Mouse (Mus musculus) forebrain, embryonic 11.5 days (tissue): ENCODE measurements at regions not wholly inside any gene's neighbourhood (a gene's known extent, or its start where the extent isn't known, plus 50 kb on each side); places are given as distances from the start of the nearest gene placed in this dataset.
A peak's percentile ranks its signal among the peaks of the same experiment; 100 is the strongest.

Source experiments
- ATAC-seq: fragments of 200-750 bp; cut with Nextera tagmentation; replicated peaks from 2 replicates; pipeline ENCODE4 v1.8.0; 2017; ENCODE audit warnings: moderate TSS enrichment; ENCODE audit not compliant: low FRiP score
- DNase-seq: peaks from one replicate; pipeline ENCODE4 v3.0.0-alpha.2; 2017; ENCODE audit warnings: low spot score
- H3K27ac ChIP-seq: fragments of 300-500 bp; sonication (generic); 2 replicates; pipeline ENCODE4 v1.5.1; 2014; ENCODE audit warnings: low read depth, low read length
- H3K27me3 ChIP-seq: fragments of 300-500 bp; sonication (generic); 2 replicates; pipeline ENCODE4 v1.6.1; 2014; ENCODE audit warnings: mild to moderate bottlenecking, low read length, mixed read lengths; ENCODE audit not compliant: control insufficient read depth, insufficient read depth
- H3K36me3 ChIP-seq: fragments of 300-500 bp; sonication (generic); 2 replicates; pipeline ENCODE4 v1.6.1; 2014; ENCODE audit warnings: mild to moderate bottlenecking, low read length, moderate library complexity, mixed read lengths; ENCODE audit not compliant: control insufficient read depth, insufficient read depth
- H3K4me1 ChIP-seq: fragments of 300-500 bp; sonication (generic); replicated peaks from 2 replicates; pipeline ENCODE4 v1.6.1; 2014; ENCODE audit warnings: low read length, mixed read lengths; ENCODE audit not compliant: control insufficient read depth, insufficient read depth
- H3K4me2 ChIP-seq: fragments of 300-500 bp; sonication (generic); 2 replicates; pipeline ENCODE4 v1.6.1; 2014; ENCODE audit warnings: low read depth, mild to moderate bottlenecking, low read length, moderate library complexity, mixed read lengths; ENCODE audit not compliant: severe bottlenecking
- H3K4me3 ChIP-seq: fragments of 300-500 bp; sonication (generic); 2 replicates; pipeline ENCODE4 v1.5.1; 2014; ENCODE audit warnings: low read depth, low read length
- H3K9ac ChIP-seq: fragments of 300-500 bp; sonication (generic); 2 replicates; pipeline ENCODE4 v1.6.1; 2014; ENCODE audit warnings: low read length
- H3K9me3 ChIP-seq: fragments of 300-500 bp; sonication (generic); 2 replicates; pipeline ENCODE4 v1.6.1; 2016; ENCODE audit warnings: low read length, mixed read lengths; ENCODE audit not compliant: control insufficient read depth
- WGBS: fragments of 180-500 bp; shearing (Covaris S2); extraction: QIAGEN DNeasy Blood & Tissue Kit; methylation state at CpG from one replicate; pipeline ENCODE4 v1.1.7; 2014; 5-methylcytosine and 5-hydroxymethylcytosine counted together

- ATAC-seq, result no peak
- no peak overlapping the region for H3K4me2 ChIP-seq
- no peak overlapping the region for H3K9ac ChIP-seq
- H3K9me3 ChIP-seq, result no peaks in the 10 kb centered on the region
- 42% methylated on average over 5 of the region's 5 CpGs for WGBS
- H3K36me3 ChIP-seq, result no peaks in the 10 kb centered on the region
- no peak overlapping the region for H3K27ac ChIP-seq
- no peaks in the 10 kb centered on the region for H3K4me1 ChIP-seq
- no peak overlapping the region for H3K4me3 ChIP-seq
- DNase-seq, result peak; percentile 52
- H3K27me3 ChIP-seq, result no peaks in the 10 kb centered on the region
These were observed 153.8 kb downstream of the Cd109 start for GRCm38 (mm10) chr9:78769168-78769567.

- WGBS, result 52% methylated on average over 3 of the region's 3 CpGs
- no peaks in the 10 kb centered on the region for H3K27me3 ChIP-seq
- H3K4me3 ChIP-seq, result no peak overlapping the region
- H3K9me3 ChIP-seq, result no peaks in the 10 kb centered on the region
- DNase-seq (no peak), ATAC-seq (no peak)
- H3K9ac ChIP-seq, result no peak overlapping the region
- H3K4me1 ChIP-seq, result no peaks in the 10 kb centered on the region
- no peaks in the 10 kb centered on the region for H3K36me3 ChIP-seq
- H3K27ac ChIP-seq, result no peak overlapping the region
- H3K4me2 ChIP-seq, result no peak overlapping the region
These were observed 158.6 kb downstream of the Cd109 start for GRCm38 (mm10) chr9:78773936-78774335.

DNA sequence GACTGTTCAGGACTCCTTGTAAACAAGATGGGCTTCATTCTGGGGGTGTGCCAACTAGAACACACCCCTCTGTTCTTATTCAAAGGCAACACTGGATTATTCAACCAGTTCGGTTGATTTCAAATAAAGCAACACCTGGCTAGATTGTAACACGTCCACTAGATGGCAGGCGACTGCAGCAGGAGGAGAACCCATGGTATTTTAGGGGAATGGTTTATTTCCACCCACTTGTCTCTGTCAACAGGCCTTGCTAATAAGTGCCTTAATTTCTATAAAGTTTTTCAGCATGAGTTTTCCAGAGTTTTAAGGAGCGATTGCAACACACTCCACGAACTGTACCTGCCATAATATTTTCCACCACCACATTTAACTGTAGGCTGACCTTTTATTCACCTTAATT is 160.1 kb downstream of the Cd109 start:
- Histone ChIP-seq H3K4me1 (no peaks in the 10 kb centered on the region), H3K27ac (no peak overlapping the region), H3K9ac (no peak overlapping the region), H3K36me3 (no peaks in the 10 kb centered on the region), H3K27me3 (no peaks in the 10 kb centered on the region), H3K4me2 (no peak overlapping the region), H3K4me3 (no peak overlapping the region), H3K9me3 (no peaks in the 10 kb centered on the region)
- DNase-seq, result peak; percentile 62
- peak; percentile 60 for ATAC-seq
- 19% methylated on average over 5 of the region's 5 CpGs for WGBS

DNA sequence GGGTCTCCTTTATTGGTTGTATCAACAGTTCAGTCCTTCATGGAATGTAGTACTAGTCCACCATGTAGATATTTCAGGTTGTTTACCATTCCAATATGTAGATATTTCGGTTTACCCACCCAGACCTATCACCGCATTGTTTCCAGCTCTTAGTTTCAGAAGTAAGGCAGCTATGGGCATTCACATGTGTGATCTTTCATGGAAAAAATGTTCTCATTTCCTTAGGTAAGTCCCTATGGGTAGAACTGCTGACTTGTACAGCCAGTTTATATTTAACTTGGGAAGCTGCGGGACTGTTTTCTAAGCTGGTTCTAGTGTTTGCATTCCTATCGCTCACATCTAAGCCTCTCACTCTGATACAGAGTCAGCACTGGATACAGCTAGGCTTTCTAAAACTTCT is 165.2 kb downstream of the Cd109 start:
- Histone ChIP-seq H3K9ac (no peak overlapping the region), H3K4me2 (no peak overlapping the region), H3K27ac (no peak overlapping the region), H3K4me3 (no peak overlapping the region), H3K4me1 (no peaks in the 10 kb centered on the region), H3K27me3 (no peaks in the 10 kb centered on the region), H3K36me3 (no peaks in the 10 kb centered on the region), H3K9me3 (no peaks in the 10 kb centered on the region)
- ATAC-seq, result no peak
- WGBS, result 94% methylated on average over 4 of the region's 4 CpGs
- no peak for DNase-seq

- H3K9me3 ChIP-seq, result no peaks in the 10 kb centered on the region
- no peak for ATAC-seq
These were observed 167.0 kb downstream of the Cd109 start for GRCm38 (mm10) chr9:78782297-78782696.

GRCm38 (mm10) chr9:78782860-78783259 is 167.5 kb downstream of the Cd109 start:
- 74% methylated on average over 8 of the region's 8 CpGs for WGBS
- no peak overlapping the region for H3K27ac ChIP-seq
- no peaks in the 10 kb centered on the region for H3K27me3 ChIP-seq
- no peak for ATAC-seq
- no peaks in the 10 kb centered on the region for H3K4me1 ChIP-seq
- no peak overlapping the region for H3K4me2 ChIP-seq
- no peak for DNase-seq
- H3K9ac ChIP-seq, result no peak overlapping the region
- no peak overlapping the region for H3K4me3 ChIP-seq
- no peaks in the 10 kb centered on the region for H3K9me3 ChIP-seq
- H3K36me3 ChIP-seq, result no peaks in the 10 kb centered on the region

More at GRCm38 (mm10) chr9:78782297-78782696, 167.0 kb downstream of the Cd109 start:
- Histone ChIP-seq H3K36me3 (no peaks in the 10 kb centered on the region), H3K4me2 (no peak overlapping the region), H3K9ac (no peak overlapping the region), H3K27me3 (no peaks in the 10 kb centered on the region), H3K27ac (no peak overlapping the region), H3K4me3 (no peak overlapping the region), H3K4me1 (no peaks in the 10 kb centered on the region)
- 91% methylated on average over 4 of the region's 4 CpGs for WGBS
- DNase-seq, result no peak

- ATAC-seq, result peak; percentile 85
- Histone ChIP-seq H3K9ac (no peak overlapping the region), H3K4me2 (no peak overlapping the region), H3K4me3 (no peak overlapping the region), H3K27me3 (no peaks in the 10 kb centered on the region), H3K9me3 (no peaks in the 10 kb centered on the region), H3K36me3 (no peaks in the 10 kb centered on the region), H3K27ac (no peak overlapping the region), H3K4me1 (no peaks in the 10 kb centered on the region; the same call in 1 of the 2 replicates)
- DNase-seq, result peak; percentile 51
- 16% methylated on average over 1 of the region's 1 CpGs for WGBS
These were observed 172.5 kb downstream of the Cd109 start for GRCm38 (mm10) chr9:78787866-78788265.

DNA sequence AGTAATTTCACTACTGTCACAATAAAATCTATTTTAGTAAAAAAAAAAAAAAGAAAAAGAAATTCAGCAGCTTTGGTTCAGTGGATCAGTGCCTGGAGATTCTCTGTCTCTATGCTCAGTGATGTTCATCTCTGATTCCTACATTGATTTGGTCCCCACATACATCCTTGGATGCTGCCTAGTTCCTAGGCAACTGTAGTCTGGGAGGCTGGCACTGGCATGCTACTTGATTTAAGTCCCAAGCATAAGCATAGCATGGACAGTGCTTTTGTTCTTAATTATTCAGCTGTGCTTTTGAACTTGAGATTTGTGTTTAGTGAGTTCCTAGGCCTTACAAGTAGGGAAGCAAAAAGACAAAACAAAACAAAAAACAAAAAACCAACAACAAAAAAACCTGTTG is 174.4 kb downstream of the Cd109 start:
- ATAC-seq, result peak; percentile 66
- no peak overlapping the region for H3K4me3 ChIP-seq
- DNase-seq, result no peak

GRCm38 (mm10) chr9:78790155-78790554 is 174.8 kb downstream of the Cd109 start:
- Histone ChIP-seq H3K27me3 (no peaks in the 10 kb centered on the region), H3K9me3 (no peaks in the 10 kb centered on the region), H3K4me3 (no peak overlapping the region), H3K36me3 (no peaks in the 10 kb centered on the region), H3K9ac (no peak overlapping the region), H3K27ac (no peak overlapping the region), H3K4me2 (no peak overlapping the region), H3K4me1 (no peaks in the 10 kb centered on the region; the same call in 1 of the 2 replicates)
- DNase-seq, result no peak
- no peak for ATAC-seq
- WGBS, result 84% methylated on average over 2 of the region's 2 CpGs

More for the DNA sequence above, 174.4 kb downstream of the Cd109 start:
- Histone ChIP-seq H3K9me3 (no peaks in the 10 kb centered on the region), H3K36me3 (no peaks in the 10 kb centered on the region), H3K4me2 (no peak overlapping the region), H3K4me1 (no peaks in the 10 kb centered on the region; the same call in 1 of the 2 replicates), H3K27ac (no peak overlapping the region), H3K27me3 (no peaks in the 10 kb centered on the region), H3K9ac (no peak overlapping the region)
